Mouse (Mus musculus) lung, postnatal 0 days (tissue): ENCODE results near the gene Hmcn2. TPM values are rescaled to one million over a fixed set of nuclear protein-coding genes. Genes with fewer than 3 reads are reported as not detected.
A peak's percentile ranks its signal among the peaks of the same experiment; 100 is the strongest.

Experiments used
- ATAC-seq: fragments of 200-750 bp; cut with Nextera tagmentation; 2 replicates; pipeline ENCODE4 v1.8.0; 2017; ENCODE audit warnings: moderate library complexity
- DNase-seq: peaks from one replicate; pipeline ENCODE4 v3.0.0-alpha.2; 2016; ENCODE audit warnings: low spot score
- H3K27ac ChIP-seq: fragments of 300-500 bp; sonication (generic); 2 replicates; pipeline ENCODE4 v1.5.1; 2014; ENCODE audit warnings: antibody characterized with exemption, mild to moderate bottlenecking, low read length, mixed read lengths
- H3K27me3 ChIP-seq: fragments of 300-500 bp; sonication (generic); replicated peaks from 2 replicates; pipeline ENCODE4 v1.6.1; 2014; ENCODE audit warnings: low read length, mixed read lengths; ENCODE audit not compliant: insufficient read depth
- H3K36me3 ChIP-seq: fragments of 300-500 bp; sonication (generic); 2 replicates; pipeline ENCODE4 v1.6.1; 2014; ENCODE audit warnings: low read length, mixed read lengths; ENCODE audit not compliant: insufficient read depth
- H3K4me1 ChIP-seq: fragments of 300-500 bp; sonication (generic); 2 replicates; pipeline ENCODE4 v1.6.1; 2014; ENCODE audit warnings: antibody characterized with exemption, low read depth, low read length, mixed read lengths; ENCODE audit not compliant: insufficient read depth
- H3K4me2 ChIP-seq: fragments of 300-500 bp; sonication (generic); replicated peaks from 2 replicates; pipeline ENCODE4 v1.6.1; 2014; ENCODE audit warnings: low read depth, mild to moderate bottlenecking, low read length, moderate library complexity, mixed read lengths
- H3K4me3 ChIP-seq: fragments of 300-500 bp; sonication (generic); 2 replicates; pipeline ENCODE4 v1.5.1; 2014; ENCODE audit warnings: low read depth, low read length
- H3K9ac ChIP-seq: fragments of 300-500 bp; sonication (generic); replicated peaks from 2 replicates; pipeline ENCODE4 v1.6.1; 2014; ENCODE audit warnings: low read depth, mild to moderate bottlenecking
- H3K9me3 ChIP-seq: fragments of 300-500 bp; sonication (generic); 2 replicates; pipeline ENCODE4 v1.6.1; 2016; ENCODE audit warnings: low read length, mixed read lengths
- CTCF ChIP-seq: IDR thresholded peaks from 2 replicates; pipeline ENCODE4 v1.5.1; 2016; ENCODE audit warnings: antibody characterized with exemption, mild to moderate bottlenecking
- EP300 ChIP-seq: IDR thresholded peaks from 2 replicates; pipeline ENCODE4 v1.6.1; 2016; ENCODE audit warnings: antibody characterized with exemption, mild to moderate bottlenecking, control low read depth
- WGBS: fragments of 180-500 bp; shearing (Covaris S2); extraction: QIAGEN DNeasy Blood & Tissue Kit; methylation state at CpG from one replicate; pipeline ENCODE4 v1.1.7; 2014; 5-methylcytosine and 5-hydroxymethylcytosine counted together
- polyA plus RNA-seq: library from polyadenylated mRNA; unstranded; fragments of >200 nt; fragmentation: Nextera tagmentation; extraction: Ambion mirVana; gene quantifications from 2 replicates; pipeline ENCODE4 v1.2.1, GENCODE M21; 2015

Gene Hmcn2
- polyA plus RNA-seq, 1 experiment from 2014 or later: 1.1 TPM

GRCm38 (mm10) chr2:31416968-31417367 is 102.8 kb downstream of the Hmcn2 start:
- no peak for ATAC-seq

GRCm38 (mm10) chr2:31418021-31418420 is 103.8 kb downstream of the Hmcn2 start:
- DNase-seq (no peak), ATAC-seq (no peak)
- H3K4me2 ChIP-seq: no peak overlapping the region
- no peak overlapping the region for H3K4me3 ChIP-seq
- H3K9me3 ChIP-seq: no peaks in the 10 kb centered on the region
- H3K36me3 ChIP-seq: no peaks in the 10 kb centered on the region
- H3K4me1 ChIP-seq: no peaks in the 10 kb centered on the region
- no peak overlapping the region for H3K9ac ChIP-seq
- H3K27ac ChIP-seq: no peak overlapping the region
- no peaks in the 10 kb centered on the region for H3K27me3 ChIP-seq
- TF ChIP-seq CTCF (no peak), EP300 (no peak)
- 78% methylated on average over 5 of the region's 5 CpGs for WGBS

More at GRCm38 (mm10) chr2:31416968-31417367, 102.8 kb downstream of the Hmcn2 start:
- Histone ChIP-seq H3K27me3 (no peaks in the 10 kb centered on the region), H3K36me3 (no peaks in the 10 kb centered on the region), H3K9ac (no peak overlapping the region), H3K9me3 (no peaks in the 10 kb centered on the region), H3K4me2 (no peak overlapping the region), H3K27ac (no peak overlapping the region), H3K4me1 (no peaks in the 10 kb centered on the region), H3K4me3 (no peak overlapping the region)
- 56% methylated on average over 10 of the region's 10 CpGs for whole genome bisulfite sequencing
- no peak for DNase-seq
- TF ChIP-seq EP300 (no peak), CTCF (no peak)

GRCm38 (mm10) chr2:31418571-31418970 is 104.4 kb downstream of the Hmcn2 start:
- no peak for DNase-seq
- Histone ChIP-seq H3K27ac (no peak overlapping the region), H3K9ac (no peak overlapping the region), H3K9me3 (no peaks in the 10 kb centered on the region), H3K4me1 (no peaks in the 10 kb centered on the region), H3K27me3 (no peaks in the 10 kb centered on the region), H3K4me2 (no peak overlapping the region), H3K4me3 (no peak overlapping the region), H3K36me3 (no peaks in the 10 kb centered on the region)
- no peak for TF ChIP-seq CTCF
- TF ChIP-seq EP300: no peak
- ATAC-seq: no peak
- 21% methylated on average over 8 of the region's 8 CpGs for WGBS

- 75% methylated on average over 6 of the region's 6 CpGs for WGBS
- TF ChIP-seq EP300 (no peak), CTCF (peak; percentile 54)
- DNase-seq (no peak), ATAC-seq (no peak)
- Histone ChIP-seq H3K4me1 (no peaks in the 10 kb centered on the region), H3K4me2 (no peak overlapping the region), H3K27me3 (no peaks in the 10 kb centered on the region), H3K4me3 (no peak overlapping the region), H3K27ac (no peak overlapping the region), H3K9me3 (no peaks in the 10 kb centered on the region), H3K9ac (no peak overlapping the region), H3K36me3 (no peaks in the 10 kb centered on the region)
Observed at GRCm38 (mm10) chr2:31420914-31421313, 106.7 kb downstream of the Hmcn2 start.

GRCm38 (mm10) chr2:31422576-31422975 is 108.4 kb downstream of the Hmcn2 start:
- no peak for DNase-seq
- no peak overlapping the region for H3K4me3 ChIP-seq
- TF ChIP-seq EP300: no peak
- TF ChIP-seq CTCF: no peak
- ATAC-seq: no peak
- H3K9ac ChIP-seq: no peak overlapping the region
- WGBS: 58% methylated on average over 6 of the region's 6 CpGs
- H3K9me3 ChIP-seq: no peaks in the 10 kb centered on the region
- H3K27ac ChIP-seq: no peak overlapping the region
- H3K4me2 ChIP-seq: no peak overlapping the region
- no peaks in the 10 kb centered on the region for H3K4me1 ChIP-seq
- H3K36me3 ChIP-seq: no peaks in the 10 kb centered on the region
- H3K27me3 ChIP-seq: no peaks in the 10 kb centered on the region

- 51% methylated on average over 5 of the region's 5 CpGs for WGBS
Observed at GRCm38 (mm10) chr2:31431477-31431876, 117.3 kb downstream of the Hmcn2 start.

GRCm38 (mm10) chr2:31434746-31435145 is 120.5 kb downstream of the Hmcn2 start:
- Histone ChIP-seq H3K4me1 (no peaks in the 10 kb centered on the region), H3K4me3 (no peak overlapping the region), H3K27ac (no peak overlapping the region), H3K9me3 (no peaks in the 10 kb centered on the region), H3K4me2 (no peak overlapping the region), H3K9ac (no peak overlapping the region), H3K27me3 (no peaks in the 10 kb centered on the region), H3K36me3 (no peaks in the 10 kb centered on the region)
- 29% methylated on average over 10 of the region's 10 CpGs for WGBS
- ATAC-seq (peak; percentile 21; the same call in 1 of the 2 replicates), DNase-seq (no peak)
- TF ChIP-seq CTCF (no peak), EP300 (no peak)

More at GRCm38 (mm10) chr2:31431477-31431876, 117.3 kb downstream of the Hmcn2 start:
- DNase-seq: no peak
- Histone ChIP-seq H3K4me3 (no peak overlapping the region), H3K4me1 (no peaks in the 10 kb centered on the region), H3K4me2 (no peak overlapping the region), H3K9ac (no peak overlapping the region), H3K27me3 (no peaks in the 10 kb centered on the region), H3K9me3 (no peaks in the 10 kb centered on the region), H3K27ac (no peak overlapping the region), H3K36me3 (no peaks in the 10 kb centered on the region)
- no peak for ATAC-seq
- TF ChIP-seq EP300 (no peak), CTCF (no peak)
